Mouse (Mus musculus): ENCODE results near the gene Pla2g4c. TPM values are rescaled to one million over a fixed set of nuclear protein-coding genes. Genes with fewer than 3 reads are reported as not detected.

Gene Pla2g4c
- polyA plus RNA-seq, 1 experiment from 2014 or later, result 1.0 TPM

- DNase-seq (ENCODE audit: low spot score), result no peak
- Histone ChIP-seq H3K4me1 (replicated peaks; ENCODE audit: control insufficient read depth, insufficient read depth, low read length) (no peaks in the 10 kb centered on the region), H3K4me3 (ENCODE audit: low read depth, low read length) (no peak overlapping the region), H3K36me3 (ENCODE audit: control insufficient read depth, insufficient read depth, low read length) (peaks cover 71% of the 10 kb centered on the region), H3K9me3 (ENCODE audit: control insufficient read depth, low read length) (no peaks in the 10 kb centered on the region), H3K27me3 (replicated peaks; ENCODE audit: control insufficient read depth, insufficient read depth, low read length) (no peaks in the 10 kb centered on the region), H3K4me2 (ENCODE audit: low read length) (no peak overlapping the region), H3K9ac (ENCODE audit: low read length) (no peak overlapping the region), H3K27ac (ENCODE audit: low read depth) (no peak overlapping the region)
- ATAC-seq (replicated peaks; ENCODE audit: low FRiP score, low TSS enrichment, low read depth), result no peak
- 86% methylated on average over 6 of the region's 6 CpGs for WGBS
Observed at GRCm38 (mm10) chr7:13310493-13311199, 13.8 kb upstream of the Pla2g4c start.

- Histone ChIP-seq H3K9ac (ENCODE audit: low read length) (no peak overlapping the region), H3K27ac (ENCODE audit: low read depth) (no peak overlapping the region), H3K9me3 (ENCODE audit: control insufficient read depth, low read length) (no peaks in the 10 kb centered on the region), H3K4me2 (ENCODE audit: low read length) (no peak overlapping the region), H3K36me3 (ENCODE audit: control insufficient read depth, insufficient read depth, low read length) (peaks cover 64% of the 10 kb centered on the region), H3K4me1 (replicated peaks; ENCODE audit: control insufficient read depth, insufficient read depth, low read length) (no peaks in the 10 kb centered on the region), H3K4me3 (ENCODE audit: low read depth, low read length) (no peak overlapping the region), H3K27me3 (replicated peaks; ENCODE audit: control insufficient read depth, insufficient read depth, low read length) (no peaks in the 10 kb centered on the region)
- no peak for ATAC-seq (replicated peaks; ENCODE audit: low FRiP score, low TSS enrichment, low read depth)
- DNase-seq (ENCODE audit: low spot score), result no peak
- 95% methylated on average over 4 of the region's 4 CpGs for WGBS
Observed at GRCm38 (mm10) chr7:13311401-13311800, 13.1 kb upstream of the Pla2g4c start.

GRCm38 (mm10) chr7:13314095-13314597, 10.3 kb upstream of the Pla2g4c start:
- H3K27ac ChIP-seq (ENCODE audit: low read depth), result no peak overlapping the region
- no peak overlapping the region for H3K4me2 ChIP-seq (ENCODE audit: low read length)
- no peak for DNase-seq (ENCODE audit: low spot score)
- H3K27me3 ChIP-seq (replicated peaks; ENCODE audit: control insufficient read depth, insufficient read depth, low read length), result no peaks in the 10 kb centered on the region
- no peaks in the 10 kb centered on the region for H3K9me3 ChIP-seq (ENCODE audit: control insufficient read depth, low read length)
- H3K4me3 ChIP-seq (ENCODE audit: low read depth, low read length), result no peak overlapping the region
- H3K4me1 ChIP-seq (replicated peaks; ENCODE audit: control insufficient read depth, insufficient read depth, low read length), result no peaks in the 10 kb centered on the region
- peaks cover 36% of the 10 kb centered on the region for H3K36me3 ChIP-seq (ENCODE audit: control insufficient read depth, insufficient read depth, low read length)
- H3K9ac ChIP-seq (ENCODE audit: low read length), result no peak overlapping the region
- ATAC-seq (replicated peaks; ENCODE audit: low FRiP score, low TSS enrichment, low read depth), result no peak
- WGBS, result 77% methylated on average over 5 of the region's 5 CpGs

- H3K27me3 ChIP-seq (replicated peaks; ENCODE audit: control insufficient read depth, insufficient read depth, low read length), result no peaks in the 10 kb centered on the region
- H3K4me3 ChIP-seq (ENCODE audit: low read depth, low read length), result no peak overlapping the region
- no peaks in the 10 kb centered on the region for H3K9me3 ChIP-seq (ENCODE audit: control insufficient read depth, low read length)
- no peak overlapping the region for H3K4me2 ChIP-seq (ENCODE audit: low read length)
- 87% methylated on average over 3 of the region's 3 CpGs for WGBS
- H3K36me3 ChIP-seq (ENCODE audit: control insufficient read depth, insufficient read depth, low read length), result no peaks in the 10 kb centered on the region
- H3K4me1 ChIP-seq (replicated peaks; ENCODE audit: control insufficient read depth, insufficient read depth, low read length), result no peaks in the 10 kb centered on the region
- DNase-seq (ENCODE audit: low spot score) (no peak), ATAC-seq (replicated peaks; ENCODE audit: low FRiP score, low TSS enrichment, low read depth) (no peak)
- H3K27ac ChIP-seq (ENCODE audit: low read depth), result no peak overlapping the region
- H3K9ac ChIP-seq (ENCODE audit: low read length), result no peak overlapping the region
Observed at GRCm38 (mm10) chr7:13321424-13321823, 3.0 kb upstream of the Pla2g4c start.

- Histone ChIP-seq H3K27me3 (replicated peaks; ENCODE audit: control insufficient read depth, insufficient read depth, low read length) (no peaks in the 10 kb centered on the region), H3K9ac (ENCODE audit: low read length) (no peak overlapping the region), H3K9me3 (ENCODE audit: control insufficient read depth, low read length) (no peaks in the 10 kb centered on the region), H3K27ac (ENCODE audit: low read depth) (no peak overlapping the region), H3K4me1 (replicated peaks; ENCODE audit: control insufficient read depth, insufficient read depth, low read length) (no peaks in the 10 kb centered on the region), H3K36me3 (ENCODE audit: control insufficient read depth, insufficient read depth, low read length) (peaks cover 7% of the 10 kb centered on the region; the same call in 1 of the 2 replicates), H3K4me3 (ENCODE audit: low read depth, low read length) (no peak overlapping the region), H3K4me2 (ENCODE audit: low read length) (no peak overlapping the region)
- no peak for ATAC-seq (replicated peaks; ENCODE audit: low FRiP score, low TSS enrichment, low read depth)
- no peak for DNase-seq (ENCODE audit: low spot score)
- 98% methylated on average over 2 of the region's 2 CpGs for WGBS
Observed at GRCm38 (mm10) chr7:13330575-13330974, 6.1 kb downstream of the Pla2g4c start.

- ATAC-seq (replicated peaks; ENCODE audit: low FRiP score, low TSS enrichment, low read depth), result no peak
- peaks cover 5% of the 10 kb centered on the region; the same call in 1 of the 2 replicates for H3K9me3 ChIP-seq (ENCODE audit: control insufficient read depth, low read length)
- no peak overlapping the region for H3K9ac ChIP-seq (ENCODE audit: low read length)
- DNase-seq (ENCODE audit: low spot score), result no peak
- H3K4me1 ChIP-seq (replicated peaks; ENCODE audit: control insufficient read depth, insufficient read depth, low read length), result no peaks in the 10 kb centered on the region
- no peak overlapping the region for H3K27ac ChIP-seq (ENCODE audit: low read depth)
- no peaks in the 10 kb centered on the region for H3K27me3 ChIP-seq (replicated peaks; ENCODE audit: control insufficient read depth, insufficient read depth, low read length)
- H3K36me3 ChIP-seq (ENCODE audit: control insufficient read depth, insufficient read depth, low read length), result peaks cover 18% of the 10 kb centered on the region; the same call in 1 of the 2 replicates
- H3K4me2 ChIP-seq (ENCODE audit: low read length), result no peak overlapping the region
- no peak overlapping the region for H3K4me3 ChIP-seq (ENCODE audit: low read depth, low read length)
Observed at GRCm38 (mm10) chr7:13355943-13356342, 31.5 kb downstream of the Pla2g4c start.

- no peaks in the 10 kb centered on the region for H3K4me1 ChIP-seq (replicated peaks; ENCODE audit: control insufficient read depth, insufficient read depth, low read length)
- no peak overlapping the region for H3K27ac ChIP-seq (ENCODE audit: low read depth)
- no peak for ATAC-seq (replicated peaks; ENCODE audit: low FRiP score, low TSS enrichment, low read depth)
- DNase-seq (ENCODE audit: low spot score), result no peak
- no peaks in the 10 kb centered on the region for H3K9me3 ChIP-seq (ENCODE audit: control insufficient read depth, low read length)
- H3K27me3 ChIP-seq (replicated peaks; ENCODE audit: control insufficient read depth, insufficient read depth, low read length), result no peaks in the 10 kb centered on the region
- 83% methylated on average over 2 of the region's 2 CpGs for WGBS
- H3K9ac ChIP-seq (ENCODE audit: low read length), result no peak overlapping the region
- no peak overlapping the region for H3K4me2 ChIP-seq (ENCODE audit: low read length)
- H3K4me3 ChIP-seq (ENCODE audit: low read depth, low read length), result no peak overlapping the region
- no peaks in the 10 kb centered on the region for H3K36me3 ChIP-seq (ENCODE audit: control insufficient read depth, insufficient read depth, low read length)
Observed at GRCm38 (mm10) chr7:13380588-13380987, 56.1 kb downstream of the Pla2g4c start.

- no peak for ATAC-seq (replicated peaks; ENCODE audit: low FRiP score, low TSS enrichment, low read depth)
- no peaks in the 10 kb centered on the region for H3K36me3 ChIP-seq (ENCODE audit: control insufficient read depth, insufficient read depth, low read length)
- H3K4me1 ChIP-seq (replicated peaks; ENCODE audit: control insufficient read depth, insufficient read depth, low read length), result no peaks in the 10 kb centered on the region
- no peak within 1 kb of the TSS for H3K27ac ChIP-seq (ENCODE audit: low read depth)
- H3K9ac ChIP-seq (ENCODE audit: low read length), result no peak within 1 kb of the TSS
- no peaks in the 10 kb centered on the region for H3K27me3 ChIP-seq (replicated peaks; ENCODE audit: control insufficient read depth, insufficient read depth, low read length)
- WGBS, result 90% methylated on average over 1 of the region's 1 CpGs
- H3K4me2 ChIP-seq (ENCODE audit: low read length), result no peak within 1 kb of the TSS
- DNase-seq (ENCODE audit: low spot score), result no peak
- H3K9me3 ChIP-seq (ENCODE audit: control insufficient read depth, low read length), result no peaks in the 10 kb centered on the region
- no peak within 1 kb of the TSS for H3K4me3 ChIP-seq (ENCODE audit: low read depth, low read length)
Observed at GRCm38 (mm10) chr7:13397832-13398231, 73.4 kb downstream of the Pla2g4c start, which contains the start of gene Cabp5. TSS of gene Cabp5 (plus strand) at chr7:13398132.

All from intestine, embryonic 14.5 days (tissue).